Mouse (Mus musculus): Measurements from ENCODE around the gene Sgce. TPM values are rescaled to one million over a fixed set of nuclear protein-coding genes. Genes with fewer than 3 reads are reported as not detected.

Sgce gene
- polyA plus RNA-seq, 1 experiment from 2014 or later: 53.4 TPM

Other genes with a start within 250 kb of the Sgce start
- gene Col1a2, start 242.4 kb downstream of the Sgce start, polyA plus RNA-seq (2014; fragmentation: Nextera tagmentation; extraction: Ambion mirVana): 243 and 265 TPM in 2 replicates
- gene Casd1, start 146.4 kb downstream of the Sgce start, polyA plus RNA-seq (2014; fragmentation: Nextera tagmentation; extraction: Ambion mirVana): 79.2 and 92.1 TPM in 2 replicates
- gene Peg10, start 99 bp upstream of the Sgce start, polyA plus RNA-seq (2014; fragmentation: Nextera tagmentation; extraction: Ambion mirVana): 38.9 and 40.0 TPM in 2 replicates
- gene Ppp1r9a, start 155.7 kb upstream of the Sgce start, polyA plus RNA-seq (2014; fragmentation: Nextera tagmentation; extraction: Ambion mirVana): 27.9 and 31.9 TPM in 2 replicates

Data from limb, embryonic 11.5 days (tissue).